Mouse (Mus musculus) neutrophil, adult 5-6 weeks (primary cell): ENCODE data around the gene Irf8. TPM values are rescaled to one million over a fixed set of nuclear protein-coding genes. Genes with fewer than 3 reads are reported as not detected.
"Not testable (repeated sequence)": the region's sequence is repeated elsewhere in the genome, so short reads cannot be mapped to it uniquely, and the experiment has no call there.

ENCODE experiments used
- ATAC-seq: fragments of 151-379, 151-347 bp; 2 replicates; pipeline ENCODE4 v1.8.0; 2017; ENCODE audit warnings: mild to moderate bottlenecking, moderate TSS enrichment; ENCODE audit not compliant: insufficient number of reproducible peaks, poor library complexity, low FRiP score, severe bottlenecking; ENCODE audit errors: extremely low read depth
- total RNA-seq: library from RNA; stranded (forward); fragments of 200-1000 nt; gene quantifications from 2 replicates; pipeline ENCODE4 v1.2.3, GENCODE M21; 2017

Irf8 gene
- total RNA-seq, 1 experiment from 2014 or later = 139 TPM

DNA sequence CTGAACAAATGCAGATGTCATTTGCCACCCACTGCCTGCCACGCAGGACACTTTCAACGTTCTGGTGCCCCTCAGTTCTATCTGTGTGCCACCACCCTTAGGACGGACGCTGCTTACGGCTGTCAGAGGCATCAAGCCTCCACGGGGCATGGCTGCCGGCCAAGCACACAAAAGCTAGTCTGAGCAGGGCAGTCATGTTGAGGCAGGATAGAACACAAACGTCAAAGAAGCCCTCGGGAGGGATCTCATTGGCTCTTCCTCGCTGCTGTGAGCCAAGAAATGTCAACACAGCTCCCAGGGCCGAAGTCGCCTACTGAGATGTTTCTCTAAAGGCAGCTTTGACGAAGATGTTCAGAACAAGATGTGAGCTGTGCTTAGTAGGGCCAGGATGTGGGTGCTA is 41.6 kb downstream of the Irf8 start:
- no peak for ATAC-seq

DNA sequence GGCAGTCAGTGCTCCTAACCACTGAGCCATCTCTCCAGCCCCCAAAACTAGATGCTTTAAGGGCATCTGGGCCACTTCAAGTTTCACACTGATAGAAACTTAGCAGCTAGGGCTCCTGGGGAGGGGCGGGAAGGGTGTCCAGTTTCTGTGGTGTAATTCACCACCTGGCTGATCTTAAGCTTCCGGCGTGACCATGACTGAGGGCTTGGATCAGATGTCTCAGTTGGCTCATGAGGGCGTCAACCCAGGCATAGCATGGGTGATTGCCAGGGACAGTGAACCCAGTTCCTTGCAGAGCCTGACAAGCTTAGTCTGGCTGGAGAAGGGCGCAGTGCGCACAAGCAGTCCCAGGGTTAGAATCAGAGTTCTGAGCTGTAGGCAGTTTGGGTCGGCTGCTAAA is 42.9 kb downstream of the Irf8 start:
- ATAC-seq = no peak

DNA sequence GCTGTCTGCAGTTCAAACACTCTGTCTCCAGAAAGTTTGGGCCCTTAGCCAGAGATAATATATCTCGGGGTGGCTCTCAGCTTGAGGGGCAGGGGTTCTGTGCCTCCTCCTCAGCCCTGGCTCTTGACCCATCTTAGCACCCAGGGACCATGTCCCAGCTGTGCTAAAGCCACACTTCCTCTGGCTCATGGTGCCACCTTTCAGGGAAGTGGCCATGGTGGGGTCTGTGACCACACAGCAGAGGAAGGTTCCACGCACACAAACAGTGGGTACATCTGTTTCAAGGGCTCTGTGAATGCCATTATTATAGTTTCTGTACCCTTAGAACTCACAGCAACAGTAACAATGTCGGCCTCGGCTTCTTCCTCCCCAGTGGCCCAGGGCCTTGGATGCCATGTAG is 47.6 kb downstream of the Irf8 start:
- no peak for ATAC-seq

DNA sequence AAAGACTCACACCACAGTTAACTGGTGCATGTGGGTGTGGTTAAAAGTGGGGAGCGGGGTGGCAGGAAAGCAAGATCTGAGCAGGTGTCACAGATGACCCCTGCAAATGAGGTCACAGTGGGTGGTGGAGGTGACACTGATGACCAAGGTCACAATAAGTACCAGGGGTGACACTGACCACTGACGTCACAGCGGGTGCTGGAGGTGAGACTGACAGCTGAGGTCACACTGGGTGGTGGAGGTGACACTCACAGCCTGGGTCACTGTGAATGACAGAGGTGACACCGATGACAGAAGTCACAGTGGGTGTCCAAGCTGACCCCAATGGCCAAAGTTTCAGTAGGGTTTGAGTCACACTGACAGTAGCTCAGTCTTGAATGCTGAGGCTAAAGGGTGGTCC is 50.6 kb downstream of the Irf8 start:
- no peak for ATAC-seq

DNA sequence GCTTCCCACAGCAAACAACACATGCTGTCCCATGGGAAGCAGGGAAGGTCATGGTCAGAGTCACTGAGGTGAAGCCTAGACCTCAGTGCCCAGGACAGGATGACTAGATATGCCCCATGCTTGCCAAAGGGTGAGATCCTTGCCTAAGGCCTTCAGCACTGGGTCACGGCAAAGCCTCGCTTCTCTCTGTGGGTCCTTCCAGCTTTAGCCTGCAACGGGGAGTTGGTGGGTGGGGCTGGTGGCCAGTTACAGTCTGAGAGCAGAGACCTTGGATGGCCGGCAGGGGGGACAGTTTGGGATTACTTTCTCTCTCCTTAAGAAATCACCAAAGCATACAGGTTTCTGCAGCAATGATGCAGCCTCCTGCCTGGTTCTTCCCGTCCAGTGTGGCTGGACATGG is 51.5 kb downstream of the Irf8 start:
- ATAC-seq = no peak

DNA sequence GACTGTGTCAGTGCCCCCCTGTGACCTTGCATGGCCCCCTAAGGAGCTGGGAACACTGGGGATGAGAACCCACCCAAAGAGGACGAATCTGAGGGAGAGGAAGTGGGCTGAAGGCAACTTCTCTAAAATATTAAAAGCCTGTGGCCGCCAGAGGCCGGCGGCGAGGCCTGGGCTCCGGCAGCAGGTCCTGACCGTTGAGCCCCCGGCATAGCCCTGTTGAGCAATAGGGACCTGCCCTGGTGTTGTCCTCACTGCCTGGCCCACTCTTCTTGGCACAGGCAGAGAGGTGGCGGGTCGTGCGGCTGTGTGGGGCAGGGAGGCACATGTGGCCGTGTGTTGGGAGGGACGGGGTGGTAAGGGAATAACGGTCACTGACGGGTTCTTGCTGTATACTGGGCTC is 56.6 kb downstream of the Irf8 start:
- no peak for ATAC-seq

DNA sequence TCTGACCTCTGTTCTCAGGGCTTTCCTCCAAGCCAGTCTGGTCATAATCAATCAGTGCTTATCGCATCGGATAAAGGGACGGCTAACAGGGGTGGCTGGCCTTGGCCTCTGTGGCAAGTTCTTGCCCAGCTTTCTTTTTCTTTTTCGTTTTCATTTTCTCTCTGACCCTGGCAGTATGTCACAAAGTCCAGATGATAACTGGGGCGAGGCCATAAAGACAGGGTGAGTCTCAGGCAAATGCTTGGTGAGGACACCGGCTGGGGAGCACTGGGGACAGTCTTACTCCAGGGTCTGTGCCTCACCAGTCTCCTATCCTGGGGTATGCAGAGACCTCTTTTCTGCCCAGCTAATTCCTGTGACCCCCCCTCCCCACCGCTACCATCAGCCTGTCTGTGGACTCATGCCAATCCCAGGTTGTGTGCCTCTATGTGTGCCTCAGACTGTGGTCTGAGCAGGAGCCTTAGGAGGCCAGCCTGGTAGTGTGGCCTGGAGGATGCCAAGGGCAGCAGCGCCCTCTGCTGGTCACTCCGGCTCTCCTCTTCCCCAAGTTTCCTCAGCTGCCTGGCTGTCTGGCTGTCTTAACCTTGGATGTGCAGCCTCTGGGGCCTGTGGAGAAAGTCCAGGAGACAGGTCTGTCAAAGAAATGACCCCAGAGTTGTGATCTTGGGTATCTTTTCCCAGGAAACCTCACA is 59.9 kb downstream of the Irf8 start:
- ATAC-seq = peak; percentile 65

DNA sequence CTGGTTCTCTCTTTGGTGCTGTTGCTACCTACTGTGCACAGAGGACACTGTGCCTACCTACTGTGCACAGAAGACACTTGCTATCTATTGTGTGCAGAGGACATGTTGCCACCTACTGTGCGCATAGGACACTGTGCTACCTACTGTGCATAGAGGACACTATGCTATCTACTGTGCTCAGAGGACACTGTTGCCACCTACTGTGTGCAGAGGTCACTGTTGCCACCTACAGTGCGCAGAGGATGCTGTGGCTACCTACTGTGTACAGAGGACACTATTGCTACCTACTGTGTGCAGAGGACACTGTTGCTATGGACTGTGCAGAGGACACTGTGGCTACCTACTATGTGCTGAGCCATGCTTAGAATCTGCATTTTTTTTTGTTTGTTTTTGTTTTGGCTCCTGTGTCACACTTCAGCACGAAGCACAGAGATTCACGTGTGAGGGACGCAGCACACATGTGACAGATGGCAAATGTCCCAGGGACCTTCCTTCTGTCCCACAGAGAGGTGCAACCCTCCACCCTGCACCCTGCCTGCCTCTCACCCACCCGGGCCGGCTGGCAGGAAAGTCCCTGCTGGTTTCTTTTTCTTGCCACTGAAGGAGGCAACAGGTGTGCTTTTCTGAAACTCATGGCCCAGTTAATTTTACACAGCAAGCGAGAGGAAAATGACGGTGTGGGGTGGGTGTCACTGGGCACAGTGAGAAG is 61.0 kb downstream of the Irf8 start:
- no peak for ATAC-seq

DNA sequence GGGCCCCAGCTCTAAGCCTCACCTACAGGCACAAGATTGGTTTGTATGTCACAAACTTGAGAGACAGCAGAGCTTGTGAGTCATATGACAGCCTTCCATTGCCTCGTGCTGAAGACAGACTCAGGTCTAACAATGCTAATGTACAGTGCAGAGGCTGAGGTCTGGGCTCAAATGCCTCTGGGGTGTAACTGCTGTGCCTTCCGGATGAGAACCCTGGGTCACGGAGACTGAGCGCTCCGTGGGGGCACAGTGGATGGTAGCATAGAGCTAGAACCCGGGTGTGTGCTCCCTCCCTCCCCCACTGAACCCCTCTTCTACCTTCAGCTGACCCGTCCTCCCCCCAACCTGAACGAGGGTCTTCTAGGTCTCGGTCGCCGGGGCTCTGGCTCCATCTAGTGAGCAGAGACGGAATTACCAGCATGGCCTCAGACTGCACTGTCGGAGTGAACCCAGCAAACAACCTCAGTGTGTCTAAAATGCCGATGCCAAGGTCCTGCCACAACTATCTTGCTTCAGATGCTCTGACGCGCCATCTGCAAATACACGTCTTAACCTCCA is 64.2 kb downstream of the Irf8 start:
- peak; percentile 34; the same call in 1 of the 2 replicates for ATAC-seq

DNA sequence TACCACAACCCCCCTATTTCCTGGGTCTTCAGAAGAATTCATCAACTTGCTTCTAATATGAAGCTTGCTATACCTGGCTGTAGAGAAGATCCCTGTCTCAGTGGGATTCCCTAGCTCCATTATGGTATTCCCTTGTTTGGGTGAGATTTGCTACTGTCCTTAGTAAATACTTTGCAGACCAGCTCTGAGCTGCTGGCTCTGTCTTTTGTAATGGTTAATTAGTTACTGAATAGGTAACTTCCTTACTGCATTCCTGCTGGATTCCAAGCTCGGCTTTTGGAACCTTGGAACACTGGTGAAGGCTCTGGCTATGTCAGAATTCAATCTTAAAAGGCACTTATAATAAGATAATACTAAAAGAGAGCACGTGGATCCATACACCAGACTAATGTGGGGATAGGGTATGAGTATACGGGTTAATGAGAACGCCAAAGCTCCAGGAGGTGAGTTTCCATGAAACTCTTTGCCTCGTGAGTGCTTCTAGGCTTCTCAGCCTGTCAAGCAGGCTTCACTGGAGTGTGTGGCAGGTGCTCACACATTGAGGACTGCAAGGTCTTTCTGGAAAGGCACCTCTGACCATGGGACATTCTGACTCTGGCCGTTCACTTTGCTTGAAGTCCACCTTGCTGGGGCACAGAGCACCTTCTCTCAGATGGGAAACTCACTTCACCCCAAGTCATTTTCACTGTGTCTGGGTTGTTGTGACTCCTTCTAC is 67.7 kb downstream of the Irf8 start:
- not testable (repeated sequence) for ATAC-seq

DNA sequence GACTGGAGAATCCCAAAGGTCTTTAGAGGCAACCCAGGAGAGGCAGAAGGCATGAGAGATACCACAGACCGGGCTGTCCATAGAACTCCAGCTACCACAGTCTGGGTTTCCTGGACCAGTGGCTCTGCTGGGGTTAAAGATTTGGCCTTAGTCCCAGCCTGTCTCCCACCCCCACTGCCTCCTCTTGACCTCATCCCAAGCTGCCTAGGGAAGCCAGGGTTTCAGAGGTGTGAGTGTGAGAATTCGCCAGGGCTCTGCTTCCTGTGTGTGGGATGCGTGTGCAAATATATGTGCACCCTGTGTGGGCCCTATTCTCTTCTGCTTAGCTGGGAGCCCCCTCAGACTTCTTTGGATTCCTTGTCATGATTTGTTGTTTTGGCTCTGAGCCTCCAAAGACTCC is 68.6 kb downstream of the Irf8 start:
- no peak for ATAC-seq

Other genes with a start within 250 kb of the Irf8 start
- gene Gins2, start 147.1 kb upstream of the Irf8 start, total RNA-seq = 0.70 and 0.86 TPM in 2 replicates
- not detected in 2 replicates for gene 1190005I06Rik, start 88.7 kb upstream of the Irf8 start, total RNA-seq
- not detected in 2 replicates for gene Gm27021, start 68.3 kb upstream of the Irf8 start, total RNA-seq
- gene Cox4i1, start 68.1 kb upstream of the Irf8 start, total RNA-seq = 180 and 197 TPM in 2 replicates
- 17.9 and 21.1 TPM in 2 replicates for gene Emc8, start 67.8 kb upstream of the Irf8 start, total RNA-seq